Mouse (Mus musculus) gastrocnemius, postnatal 14 days (tissue): ENCODE results near the gene Cops4. TPM values are rescaled to one million over a fixed set of nuclear protein-coding genes. Genes with fewer than 3 reads are reported as not detected.
A peak's percentile ranks its signal among the peaks of the same experiment; 100 is the strongest.

ENCODE experiments used
- DNase-seq: peaks from one replicate; pipeline ENCODE4 v3.0.0; 2021; ENCODE audit warnings: mixed read lengths
- intact Hi-C: fragments of 180-260 bp; cut with DNase I; formaldehyde crosslinking; loops from one replicate; pipeline ENCODE4 v1.15.1; 2025; ENCODE audit warnings: low total_unique reads
- total RNA-seq, 2 experiments: library from RNA; stranded (reverse); gene quantifications; 2 replicates each; pipeline ENCODE4 v1.2.3; 2021

The Cops4 gene
- total RNA-seq, 2 experiments from 2014 or later = 88.8 TPM

- intact Hi-C loops = no loop called here
- DNase-seq = no peak
Measured at GRCm38 (mm10) chr5:100569997-100570595, 52.0 kb downstream of the Cops4 start.

GRCm38 (mm10) chr5:100570716-100571115 lies 52.6 kb downstream of the Cops4 start:
- no peak for DNase-seq
- intact Hi-C loops = no loop called here

GRCm38 (mm10) chr5:100572069-100572468 lies 54.0 kb downstream of the Cops4 start, which contains the start of gene Plac8:
Gene Plac8, minus strand, starts transcription at chr5:100572245.
- intact Hi-C loops = no loop called here
- no peak for DNase-seq

GRCm38 (mm10) chr5:100573256-100573655 lies 55.1 kb downstream of the Cops4 start:
- DNase-seq = no peak

GRCm38 (mm10) chr5:100574771-100575170 lies 56.7 kb downstream of the Cops4 start:
- DNase-seq = no peak
- intact Hi-C loops = no loop called here

More at GRCm38 (mm10) chr5:100573256-100573655, 55.1 kb downstream of the Cops4 start:
- intact Hi-C loops = no loop called here

GRCm38 (mm10) chr5:100578863-100579411 lies 60.8 kb downstream of the Cops4 start:
- intact Hi-C loops = no loop called here
- DNase-seq = no peak

GRCm38 (mm10) chr5:100581622-100582434 lies 63.7 kb downstream of the Cops4 start:
- intact Hi-C loops = no loop called here

GRCm38 (mm10) chr5:100582435-100582826 lies 64.3 kb downstream of the Cops4 start:
- intact Hi-C loops = no loop called here
- DNase-seq = no peak

More at GRCm38 (mm10) chr5:100581622-100582434, 63.7 kb downstream of the Cops4 start:
- peak; percentile 16 for DNase-seq

- intact Hi-C loops = no loop called here
- DNase-seq = no peak
Measured at GRCm38 (mm10) chr5:100583066-100583465, 65.0 kb downstream of the Cops4 start.

GRCm38 (mm10) chr5:100585206-100585644 lies 67.1 kb downstream of the Cops4 start:
- intact Hi-C loops = no loop called here
- no peak for DNase-seq

GRCm38 (mm10) chr5:100585657-100586056 lies 67.5 kb downstream of the Cops4 start:
- intact Hi-C loops = no loop called here

GRCm38 (mm10) chr5:100587136-100587535 lies 69.0 kb downstream of the Cops4 start:
- no peak for DNase-seq
- intact Hi-C loops = no loop called here

More at GRCm38 (mm10) chr5:100585657-100586056, 67.5 kb downstream of the Cops4 start:
- DNase-seq = no peak

- DNase-seq = no peak
- intact Hi-C loops = no loop called here
Measured at GRCm38 (mm10) chr5:100587626-100588025, 69.5 kb downstream of the Cops4 start.

GRCm38 (mm10) chr5:100590505-100590904 lies 72.4 kb downstream of the Cops4 start:
- intact Hi-C loops = no loop called here
- DNase-seq = no peak

- intact Hi-C loops = no loop called here
- DNase-seq = no peak
Measured at GRCm38 (mm10) chr5:100594803-100595467, 76.8 kb downstream of the Cops4 start.

GRCm38 (mm10) chr5:100595999-100596398 lies 77.9 kb downstream of the Cops4 start:
- no peak for DNase-seq
- intact Hi-C loops = no loop called here
